Mouse (Mus musculus): ENCODE measurements around the gene Cym.

Gene Cym

DNA sequence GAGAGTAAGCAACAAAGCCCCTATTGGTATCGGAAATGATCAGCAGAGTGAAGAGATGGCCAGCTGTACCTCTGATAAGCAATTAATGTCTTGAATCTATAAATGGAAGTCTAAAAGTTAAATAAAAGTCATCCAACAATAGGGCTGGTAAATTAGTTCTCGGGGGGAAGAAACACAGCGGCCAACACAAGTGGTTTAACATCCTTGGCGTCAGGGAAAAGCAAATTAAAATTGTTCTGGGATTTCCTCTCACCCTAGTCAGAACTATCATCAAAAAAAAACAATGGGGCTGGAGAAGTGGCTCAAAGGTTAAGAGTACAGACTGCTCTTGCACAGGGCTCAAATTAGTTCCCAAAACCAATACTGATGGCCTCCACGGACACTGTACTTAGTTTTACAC, 4.3 kb upstream of the Cym start:
- DNase-seq (ENCODE audit: low read depth, low spot score) = no peak

DNA sequence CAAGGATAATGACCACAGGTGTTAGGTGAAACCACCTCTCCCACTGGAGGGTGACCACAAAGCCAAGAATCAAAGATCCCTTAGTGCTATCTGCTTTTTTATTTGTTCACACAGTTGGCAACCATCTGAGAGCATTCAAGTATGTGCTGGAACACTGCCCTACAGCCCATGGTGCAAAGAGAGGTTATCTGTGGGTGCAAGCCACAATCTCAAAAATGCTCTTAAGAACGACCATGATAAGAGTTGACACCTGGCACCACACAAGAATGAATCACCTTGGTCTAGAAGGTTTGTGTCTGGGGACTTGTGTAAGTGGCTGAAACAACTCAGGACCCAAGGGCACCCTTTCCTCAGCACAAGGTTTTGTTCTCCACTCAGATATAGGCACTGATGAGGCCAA, 1.7 kb upstream of the Cym start:
- DNase-seq (ENCODE audit: low read depth, low spot score) = no peak

DNA sequence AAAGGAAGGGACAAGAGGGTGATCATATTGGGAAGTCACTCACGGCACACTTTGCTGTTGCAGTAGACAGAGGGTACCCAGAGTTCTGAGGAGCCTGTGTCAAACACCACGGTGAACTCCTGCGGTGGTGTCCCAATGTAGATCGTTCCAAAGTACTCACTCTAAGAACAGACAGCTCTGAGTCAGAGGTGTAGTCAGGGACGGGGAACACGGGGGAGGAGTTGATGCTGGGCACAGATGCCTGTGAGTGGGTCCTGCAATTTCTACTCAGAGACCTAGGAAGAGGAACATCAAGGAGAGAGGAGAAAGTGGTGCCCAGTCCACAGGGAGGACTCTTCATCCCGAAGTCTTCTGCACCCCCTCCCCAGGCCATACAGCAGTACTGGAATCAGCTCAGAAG, 3.0 kb downstream of the Cym start:
- no peak for DNase-seq (ENCODE audit: low read depth, low spot score)

DNA sequence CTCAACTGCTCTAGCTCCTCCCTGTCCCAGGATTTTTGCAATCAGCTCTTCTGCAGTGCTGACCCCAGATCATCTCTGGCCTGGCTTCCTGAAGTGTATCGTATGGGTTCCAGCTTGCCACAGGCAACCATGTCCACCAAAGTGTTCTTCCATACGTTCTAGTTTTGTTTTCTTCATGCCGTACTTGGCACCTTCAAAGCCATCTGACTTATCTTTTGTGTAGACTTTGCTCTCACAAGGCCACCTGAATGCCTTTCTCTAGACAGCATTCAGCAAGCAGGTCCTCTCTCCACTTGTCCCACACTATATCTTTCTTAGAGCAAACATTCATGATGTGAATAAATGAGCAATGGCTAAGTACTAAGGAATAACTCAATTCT, 4.4 kb downstream of the Cym start:
- no peak for DNase-seq (ENCODE audit: low read depth, low spot score)

DNA sequence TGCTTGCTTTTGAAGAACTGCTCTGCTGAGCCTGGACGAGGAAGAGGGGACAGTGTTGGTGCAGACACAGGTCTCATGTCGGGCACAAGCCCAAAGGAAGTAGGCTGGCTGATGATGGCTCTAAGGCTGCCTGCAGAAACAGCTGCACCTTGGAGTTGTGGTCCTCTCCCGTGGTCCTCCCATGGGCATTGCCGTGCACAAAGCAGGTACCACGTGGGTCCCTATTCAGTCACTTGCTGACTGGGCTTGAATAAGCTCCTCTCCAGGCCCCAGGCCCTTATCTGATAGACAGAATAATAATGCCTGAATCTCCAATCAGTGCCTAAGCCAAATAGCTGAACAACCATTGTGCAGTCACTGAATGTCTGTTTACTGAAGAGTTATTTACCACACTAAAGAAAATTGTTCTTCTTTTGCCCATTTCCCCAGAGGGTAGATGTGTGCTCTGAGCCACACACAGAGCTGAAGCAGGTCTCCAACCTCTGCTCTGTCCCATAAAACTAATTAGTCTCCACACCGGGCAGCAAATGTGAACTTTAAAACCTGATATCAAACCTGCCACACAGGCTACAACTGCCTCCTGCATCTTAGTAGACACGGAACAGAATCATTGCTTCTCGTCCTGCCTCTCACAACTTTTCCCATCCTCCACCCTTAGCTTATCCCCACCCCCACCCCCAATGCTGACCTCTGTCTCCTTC, 5.0 kb downstream of the Cym start:
- DNase-seq (ENCODE audit: low read depth, low spot score) = no peak

DNA sequence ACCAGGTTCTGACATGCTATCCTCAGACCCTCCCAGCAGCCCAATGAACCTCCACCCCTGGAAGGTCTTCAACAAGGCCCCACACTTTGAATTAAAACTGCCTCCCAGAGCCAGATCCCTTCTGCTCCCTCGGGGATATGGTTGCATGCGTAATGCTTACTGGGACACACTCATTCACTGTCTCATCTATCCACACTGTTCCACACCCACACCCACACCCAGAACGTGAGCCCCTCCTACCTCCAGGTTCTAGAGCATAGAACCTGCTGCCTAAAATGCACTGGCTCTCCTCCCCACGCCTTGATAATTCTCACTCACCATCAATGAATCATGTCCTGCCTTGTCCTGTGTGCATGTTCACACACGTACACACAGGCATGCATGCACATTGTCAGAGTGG, 6.9 kb downstream of the Cym start:
- no peak for DNase-seq (ENCODE audit: low read depth, low spot score)

DNA sequence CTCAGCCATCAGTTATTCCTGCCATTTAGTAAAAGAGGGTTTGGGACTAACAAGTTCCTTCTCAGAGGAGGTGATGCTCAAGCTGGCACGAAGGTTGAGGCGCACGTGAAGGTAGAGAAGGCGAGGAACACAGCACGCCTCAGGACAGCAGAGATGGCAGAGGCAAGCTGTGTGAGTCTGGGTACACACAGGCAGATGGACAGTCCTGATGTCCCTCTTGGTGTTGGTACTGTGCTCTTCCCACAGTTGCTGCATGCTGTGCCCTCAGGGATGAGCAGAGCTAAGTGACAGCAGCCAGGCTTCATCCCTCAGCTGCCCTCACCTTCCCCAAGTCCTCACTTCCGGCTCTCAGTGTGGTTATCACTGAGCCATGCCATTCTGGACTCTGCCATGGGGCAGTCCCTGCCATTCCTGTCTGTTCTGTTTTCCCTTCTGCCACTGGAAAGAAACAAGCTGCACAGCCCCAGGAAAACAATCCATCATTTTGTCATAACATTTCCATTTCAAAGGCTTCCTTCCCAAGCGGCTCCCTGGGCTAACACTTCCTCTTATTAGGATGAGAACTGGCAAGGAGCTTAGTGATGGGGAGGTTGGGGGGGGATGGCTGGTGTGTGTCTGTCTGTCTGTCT, 13.8 kb downstream of the Cym start:
- DNase-seq (ENCODE audit: low read depth, low spot score) = no peak

DNA sequence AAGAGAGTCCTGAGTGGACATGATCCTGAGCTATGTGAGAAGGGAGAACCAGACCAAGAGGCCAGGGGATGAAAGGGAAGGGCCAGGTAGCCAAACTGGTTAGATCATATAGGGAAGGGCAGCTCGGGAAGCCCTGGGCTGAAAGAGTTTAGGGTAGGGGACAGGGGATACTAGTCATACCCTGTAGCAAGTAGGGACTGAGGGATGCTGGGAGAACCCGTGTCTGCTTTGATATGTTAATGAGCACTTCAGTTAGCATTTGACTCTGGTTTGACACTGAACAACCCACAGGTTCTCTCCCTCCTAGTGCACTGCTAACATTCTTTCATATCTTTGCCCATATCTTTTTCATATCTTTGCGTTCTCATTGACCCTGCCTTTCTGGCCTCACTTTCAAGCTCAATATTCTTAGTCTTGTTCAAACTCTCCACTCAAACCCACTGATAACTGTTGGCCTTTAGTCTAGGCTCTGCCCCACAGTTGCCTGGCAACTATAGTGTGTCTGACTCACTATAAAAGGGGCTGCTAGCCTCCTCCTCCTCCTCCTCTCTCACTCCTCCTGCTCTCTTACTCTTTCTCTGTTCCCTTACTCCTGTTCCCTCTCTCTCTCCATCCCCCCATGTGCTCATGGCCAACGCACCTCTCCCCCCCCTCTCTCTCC, 14.9 kb downstream of the Cym start:
- DNase-seq (ENCODE audit: low read depth, low spot score) = no peak

DNA sequence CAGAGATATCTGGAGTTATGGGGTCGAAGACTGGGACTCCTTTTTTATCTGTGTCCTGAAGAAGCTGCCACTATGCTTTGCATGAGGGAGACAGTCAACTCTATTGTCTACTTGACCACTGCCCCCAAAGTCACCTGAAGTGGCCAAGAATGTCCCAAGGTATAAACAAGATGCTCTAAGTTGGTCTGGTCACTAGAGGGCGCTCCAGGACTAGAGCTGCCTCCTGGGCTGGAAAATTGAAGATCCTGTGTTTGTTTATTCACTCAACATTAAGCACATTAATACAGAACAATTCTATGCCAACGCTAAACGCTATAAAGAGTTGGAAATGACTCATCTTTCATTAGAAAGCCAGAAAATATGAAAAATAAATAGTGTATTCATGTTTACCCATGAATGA, 15.5 kb downstream of the Cym start:
- DNase-seq (ENCODE audit: low read depth, low spot score) = peak; percentile 66

DNA sequence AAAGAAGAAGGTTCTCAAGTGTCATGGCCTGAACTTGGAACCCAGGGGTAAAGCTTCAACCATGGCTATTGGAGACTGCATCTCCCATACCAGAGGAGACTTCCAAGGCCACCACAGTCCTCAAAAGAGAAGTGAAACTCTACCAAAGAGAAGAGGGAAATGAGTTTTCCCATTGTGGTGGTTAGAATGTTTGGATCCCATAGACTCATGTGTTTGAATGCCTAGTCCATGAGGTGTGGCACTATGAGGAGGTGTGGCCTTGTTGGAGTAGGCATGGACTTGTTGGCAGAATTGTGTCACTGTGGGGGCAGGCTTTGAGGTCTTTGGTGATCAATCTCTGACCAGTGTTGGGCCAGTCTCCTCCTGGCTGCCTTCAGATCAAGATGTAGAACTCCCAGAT, 16.4 kb downstream of the Cym start:
- no peak for DNase-seq (ENCODE audit: low read depth, low spot score)

DNA sequence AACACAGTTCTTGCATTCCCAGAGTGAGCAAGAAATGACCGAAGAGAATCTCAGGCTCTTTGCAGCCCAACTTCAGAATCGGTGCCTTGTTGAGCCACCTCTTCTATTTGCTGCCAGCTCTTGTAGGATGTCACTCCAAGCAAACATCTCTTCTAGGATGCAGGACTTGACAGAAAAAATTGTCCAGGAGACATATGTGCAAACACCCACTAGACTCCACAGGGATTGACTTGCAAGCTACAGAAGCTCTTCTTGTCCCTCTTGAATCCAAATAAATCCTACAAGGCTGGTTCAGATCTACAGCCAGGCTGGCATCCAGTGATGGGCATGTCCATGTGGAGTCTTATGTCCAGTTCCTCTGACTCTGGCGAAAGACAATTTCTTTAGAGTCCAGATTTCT, 17.1 kb downstream of the Cym start:
- DNase-seq (ENCODE audit: low read depth, low spot score) = no peak

DNA sequence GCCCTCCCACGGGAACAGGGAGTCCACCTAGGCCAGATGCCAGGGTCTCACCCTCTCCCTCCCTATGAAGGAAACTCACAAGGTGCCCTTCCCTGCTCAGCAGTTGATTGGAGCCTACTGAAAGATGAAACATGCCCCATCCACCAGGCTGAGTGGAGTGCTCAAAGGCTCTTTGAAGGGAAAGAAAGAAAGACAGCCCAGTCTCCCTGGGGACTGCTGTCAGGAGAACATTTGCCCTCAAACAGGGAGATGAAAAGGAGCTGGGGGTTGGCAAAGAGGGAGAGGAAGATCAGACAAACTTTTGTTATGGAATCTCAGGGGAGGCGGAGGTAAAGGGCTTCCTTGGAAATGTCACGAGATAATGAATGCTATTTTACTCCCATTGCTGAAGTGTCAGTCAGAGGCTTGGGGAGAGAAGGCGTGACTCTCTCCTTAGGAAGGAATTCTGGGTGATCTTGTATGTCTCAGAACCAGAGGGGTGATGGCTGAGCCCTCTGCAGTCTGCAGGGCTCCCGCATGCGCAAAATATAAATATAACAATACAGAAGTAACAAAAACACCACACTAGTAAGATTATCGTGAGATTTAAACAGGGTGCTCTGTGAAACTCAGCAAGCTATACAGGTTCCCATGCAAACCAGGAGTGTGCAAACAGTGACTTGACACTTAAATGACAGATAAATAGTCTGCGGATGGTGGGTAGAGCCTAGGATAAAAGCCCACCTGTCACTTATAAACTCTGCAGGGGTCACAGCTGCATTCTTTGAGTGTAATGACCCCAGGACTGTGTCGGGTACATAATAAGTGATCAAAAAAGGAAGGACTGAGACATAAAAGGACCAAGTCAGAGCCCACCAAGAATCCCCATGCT, 20.0 kb downstream of the Cym start:
- no peak for DNase-seq (ENCODE audit: low read depth, low spot score)

DNA sequence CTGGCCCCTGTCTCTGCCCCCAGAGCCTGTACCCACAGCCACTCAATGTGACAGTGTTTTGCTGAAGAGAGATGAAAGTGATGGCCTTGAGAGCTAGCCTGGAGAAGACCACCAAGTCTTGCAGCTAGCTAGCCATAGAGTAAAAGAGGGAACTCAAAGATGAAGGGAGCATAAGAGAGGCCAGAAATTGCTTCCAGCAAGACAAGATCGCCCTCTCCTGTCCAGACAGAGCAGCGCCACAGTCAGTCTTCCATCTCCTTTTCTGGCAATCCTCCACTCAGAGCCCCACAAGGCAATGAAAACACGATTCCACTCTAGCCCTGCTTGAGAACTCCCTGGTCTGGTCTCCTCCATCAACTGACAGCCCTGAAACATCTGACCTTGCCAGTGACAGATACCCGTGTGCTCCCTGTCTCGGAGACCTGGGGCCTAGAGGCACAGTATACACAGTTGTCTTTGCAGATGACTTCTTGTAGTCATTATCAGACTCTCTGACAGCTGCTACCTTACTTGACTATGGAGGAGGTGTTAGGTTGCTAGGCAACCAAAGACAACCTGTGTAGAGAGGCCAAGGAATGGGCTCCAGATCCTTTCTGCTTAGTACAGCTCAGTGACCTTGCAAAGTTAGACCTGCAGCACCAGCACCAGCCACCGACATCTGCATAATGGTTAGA, 33.2 kb downstream of the Cym start:
- DNase-seq (ENCODE audit: low read depth, low spot score) = peak; percentile 18

DNA sequence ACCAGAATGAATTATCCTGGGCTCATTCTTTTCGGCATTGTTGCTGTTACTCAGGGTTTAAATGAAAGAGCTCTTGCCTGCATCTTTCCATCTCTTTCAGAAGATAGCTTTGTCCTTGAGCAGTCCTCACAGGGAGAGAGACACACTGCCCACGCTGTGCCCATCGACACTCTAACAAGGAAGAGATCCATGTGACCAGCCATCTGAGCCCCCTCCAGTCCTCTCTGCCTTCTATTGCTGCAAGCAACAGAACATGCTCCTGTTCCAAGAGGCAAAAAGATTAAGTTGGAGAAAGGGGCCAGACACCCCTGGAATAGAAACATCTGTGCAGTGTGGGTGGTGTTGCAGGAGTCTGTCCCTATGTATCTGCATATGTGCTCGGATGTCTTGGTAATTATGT, 34.5 kb downstream of the Cym start:
- DNase-seq (ENCODE audit: low read depth, low spot score) = no peak

DNA sequence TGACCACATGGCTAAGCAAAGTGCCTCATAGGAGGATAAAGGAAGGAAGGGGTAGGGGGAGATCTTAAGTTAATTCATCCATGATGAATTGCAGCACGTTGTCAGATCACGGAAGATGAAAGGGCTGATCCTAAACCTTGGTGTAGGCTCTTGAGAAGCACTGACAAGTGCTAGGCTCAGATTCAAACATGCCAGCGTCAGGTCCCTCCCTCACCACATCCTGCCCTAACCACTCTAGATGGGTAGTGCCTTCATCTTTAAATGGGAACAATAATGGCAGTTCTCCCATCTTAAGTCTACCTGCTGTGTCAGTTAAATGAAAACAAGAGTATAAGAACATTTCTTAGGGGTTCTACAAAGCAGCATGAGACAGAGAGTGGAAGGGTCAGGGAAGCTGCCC, 35.9 kb downstream of the Cym start:
- DNase-seq (ENCODE audit: low read depth, low spot score) = no peak

DNA sequence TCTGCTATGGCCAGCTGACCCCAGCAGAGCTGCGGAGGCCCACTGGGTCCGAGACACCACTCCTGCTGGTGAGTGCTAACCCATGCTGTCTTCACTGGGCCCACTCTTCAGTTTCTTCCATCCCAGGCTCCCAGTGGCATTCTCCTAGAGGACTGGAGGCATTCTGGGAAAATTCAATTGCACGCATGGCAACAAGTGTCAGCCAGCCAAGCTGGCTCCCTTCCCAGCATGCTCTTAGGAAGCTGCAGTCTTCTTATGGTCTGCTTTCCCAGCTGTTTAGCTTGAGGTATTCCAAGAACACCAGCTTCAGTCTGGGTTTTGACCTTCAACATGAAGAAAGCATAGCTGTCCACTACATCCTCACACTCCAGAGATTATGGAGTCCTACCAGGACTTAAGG, 38.4 kb downstream of the Cym start:
- no peak for DNase-seq (ENCODE audit: low read depth, low spot score)

DNA sequence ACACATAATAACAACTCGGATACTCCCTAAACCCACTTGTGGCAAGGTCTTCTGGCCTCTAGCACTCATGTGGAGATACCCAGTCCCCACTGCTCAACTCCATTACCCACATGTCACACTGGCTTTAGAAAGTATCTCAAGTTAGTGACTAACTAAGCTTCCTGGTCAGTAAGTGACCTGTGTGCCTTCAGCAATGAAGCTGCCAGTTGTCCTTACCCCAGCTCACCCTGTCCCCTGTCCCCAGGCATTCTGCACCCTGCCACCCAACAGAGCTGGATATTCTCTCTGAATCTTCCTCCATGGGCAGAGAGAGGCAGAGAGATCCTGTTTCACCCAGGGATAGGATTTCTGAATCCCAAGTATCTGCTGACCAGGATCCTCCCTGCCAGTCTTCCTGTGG, 38.8 kb downstream of the Cym start, which contains the start of gene Kcna10:
Gene Kcna10 (plus strand): TSS at position 301 of the 400 bp plus-strand sequence.
- DNase-seq (ENCODE audit: low read depth, low spot score) = peak; percentile 23

DNA sequence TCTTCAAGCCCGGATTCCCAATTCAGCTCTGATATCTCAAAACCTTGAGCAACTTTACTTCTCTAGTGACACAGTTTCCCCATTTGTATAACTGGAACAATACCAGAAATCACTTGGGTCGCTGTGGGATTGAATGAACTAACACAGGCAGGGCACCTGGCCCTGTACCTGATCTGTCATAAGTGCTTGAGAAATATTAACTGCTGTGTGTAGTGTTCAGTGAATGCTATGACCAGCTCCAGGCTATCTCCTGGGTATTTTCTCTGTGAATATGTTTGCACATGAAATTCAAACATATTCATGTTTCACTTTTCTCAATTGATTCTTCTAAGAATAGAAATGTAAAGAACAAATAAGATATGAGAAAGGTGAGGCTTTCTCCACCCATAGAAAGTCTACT, 40.7 kb downstream of the Cym start:
- DNase-seq (ENCODE audit: low read depth, low spot score) = no peak

DNA sequence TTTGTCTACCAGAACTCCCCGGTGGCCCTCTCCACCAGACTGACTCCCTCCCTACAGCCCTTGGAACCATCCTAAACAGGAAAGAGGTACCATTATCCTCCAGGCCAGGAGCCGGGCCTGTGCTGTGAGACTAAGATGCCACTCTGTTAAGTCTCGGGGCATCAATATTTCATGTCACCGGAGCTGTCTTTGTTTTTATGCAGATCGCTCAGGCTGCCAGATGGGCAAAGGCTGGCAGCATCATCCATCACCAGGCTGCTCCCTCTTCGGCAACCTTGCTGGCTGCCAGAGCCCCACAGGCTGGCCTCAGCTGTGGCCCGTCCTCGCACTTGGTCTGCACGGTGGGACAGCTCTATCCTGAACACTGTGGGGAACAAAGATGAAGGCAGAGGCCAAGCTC, 45.0 kb downstream of the Cym start:
- DNase-seq (ENCODE audit: low read depth, low spot score) = no peak

DNA sequence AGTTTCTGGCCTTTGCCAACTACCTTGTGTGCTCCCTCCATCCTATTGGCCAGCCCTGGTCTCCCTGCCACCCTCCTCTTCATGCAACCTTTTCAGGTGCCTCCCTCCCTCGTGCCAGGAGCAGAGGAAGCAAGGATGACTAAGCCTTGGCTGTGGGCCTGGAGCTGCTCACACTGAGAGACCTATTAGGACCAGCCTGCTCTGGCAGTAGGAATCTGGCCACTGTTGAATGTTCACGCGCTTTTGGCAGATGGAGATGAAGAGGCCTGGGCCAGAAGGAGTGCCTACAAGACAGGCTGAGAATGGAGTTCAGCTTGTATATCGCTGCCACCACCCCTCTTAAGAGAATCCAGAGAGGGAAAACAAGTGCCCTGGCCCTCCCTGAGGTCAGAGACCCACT, 46.0 kb downstream of the Cym start:
- DNase-seq (ENCODE audit: low read depth, low spot score) = peak; percentile 21

DNA sequence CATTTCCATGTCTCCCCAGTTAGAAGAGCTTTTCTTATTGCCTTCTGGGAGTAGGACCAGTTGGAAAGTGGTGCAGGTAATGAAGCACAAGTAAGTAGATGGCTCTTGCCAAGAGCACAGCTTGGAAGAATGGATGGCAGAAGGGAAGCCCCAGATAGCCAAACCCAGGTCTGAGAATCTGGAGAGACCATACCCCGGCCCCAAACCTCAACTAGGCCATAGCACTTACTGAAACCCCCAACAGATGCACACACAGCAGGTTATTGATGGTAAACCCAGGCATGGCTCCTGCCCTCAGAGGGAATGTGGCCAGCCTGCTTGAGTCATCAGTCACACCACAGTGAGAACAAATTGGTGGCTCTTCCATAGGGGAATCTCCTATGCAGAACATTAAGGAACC, 49.0 kb downstream of the Cym start:
- no peak for DNase-seq (ENCODE audit: low read depth, low spot score)

DNA sequence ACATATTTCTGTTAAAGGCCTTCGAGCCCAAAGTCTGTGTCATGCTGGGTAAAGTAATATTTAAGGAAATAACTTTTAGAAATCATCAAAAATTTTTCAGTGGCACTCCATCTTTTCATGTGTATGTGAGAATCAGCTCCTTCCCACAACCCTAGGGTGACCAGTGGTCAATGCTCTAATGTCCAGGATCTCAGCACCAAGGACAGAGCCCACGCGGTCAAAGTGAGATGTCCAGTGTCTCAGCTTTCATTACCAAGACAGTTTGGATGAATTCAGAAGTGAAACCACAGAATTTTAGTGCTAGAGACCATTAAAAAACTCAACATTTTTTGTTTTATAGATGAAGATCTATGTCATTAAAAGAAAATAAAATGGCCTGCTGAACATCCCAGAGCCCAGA, 49.6 kb downstream of the Cym start:
- DNase-seq (ENCODE audit: low read depth, low spot score) = no peak

All from skeletal muscle tissue, adult 2 months (tissue).